Mouse (Mus musculus) erythroblast, embryonic 14.5 days (primary cell): ENCODE measurements around the gene Gm11099. TPM values are rescaled to one million over a fixed set of nuclear protein-coding genes. Genes with fewer than 3 reads are reported as not detected.

Source experiments
- H3K27me3 ChIP-seq: 2 replicates; pipeline ENCODE4 v1.6.1; 2012; ENCODE audit warnings: inconsistent platforms; ENCODE audit not compliant: control insufficient read depth
- H3K36me3 ChIP-seq: 2 replicates; pipeline ENCODE4 v1.6.1; 2012; ENCODE audit warnings: mild to moderate bottlenecking, inconsistent platforms; ENCODE audit not compliant: control insufficient read depth
- H3K4me1 ChIP-seq: 2 replicates; pipeline ENCODE4 v1.6.1; 2012; ENCODE audit warnings: inconsistent platforms; ENCODE audit not compliant: control insufficient read depth
- H3K4me3 ChIP-seq: replicated peaks from 2 replicates; pipeline ENCODE3; 2012; ENCODE audit warnings: moderate library complexity, mild to moderate bottlenecking, inconsistent platforms
- H3K9me3 ChIP-seq: 2 replicates; pipeline ENCODE4 v1.6.1; 2012; ENCODE audit warnings: low read length, inconsistent platforms, mixed read lengths; ENCODE audit not compliant: control insufficient read depth
- GATA1 ChIP-seq: IDR thresholded peaks from 2 replicates; pipeline ENCODE4 v1.6.1; 2012; ENCODE audit warnings: low read length, inconsistent platforms, mixed read lengths
- TAL1 ChIP-seq: IDR thresholded peaks from 3 replicates; pipeline ENCODE4 v1.6.1; 2012; ENCODE audit warnings: low read length, inconsistent platforms, mixed read lengths
- polyA plus RNA-seq: library from polyadenylated mRNA; stranded (reverse); fragments of >175 nt; gene quantifications from 2 replicates; pipeline ENCODE4 v1.2.3, GENCODE M21; 2012

The Gm11099 gene
- not detected in 2 replicates for polyA plus RNA-seq

DNA sequence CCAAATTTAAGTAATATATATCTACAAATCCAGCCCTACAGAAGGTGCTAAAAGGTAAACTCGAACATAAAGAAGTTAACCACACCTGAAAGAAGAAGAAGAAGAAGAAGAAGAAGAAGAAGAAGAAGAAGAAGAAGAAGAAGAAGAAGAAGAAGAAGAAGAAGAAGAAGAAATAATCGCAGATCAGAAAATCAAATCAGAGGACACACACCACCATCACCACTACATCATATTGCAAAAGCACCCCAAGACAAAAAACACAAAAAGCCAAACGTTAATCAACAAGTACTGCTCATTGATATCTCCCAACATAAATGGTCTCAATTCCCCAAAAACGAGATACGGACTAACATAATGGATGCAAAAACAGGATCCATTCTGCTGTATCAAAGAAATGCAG is at the start of gene Gm11099:
Gm11099 (plus strand) TSS at position 301 of the 400 bp plus-strand sequence.
- TF ChIP-seq GATA1 (no peak), TAL1 (no peak)
- Histone ChIP-seq H3K4me3 (no peak within 1 kb of the TSS), H3K36me3 (no peaks in the 10 kb centered on the region), H3K9me3 (no peaks in the 10 kb centered on the region), H3K4me1 (no peaks in the 10 kb centered on the region), H3K27me3 (no peaks in the 10 kb centered on the region)

DNA sequence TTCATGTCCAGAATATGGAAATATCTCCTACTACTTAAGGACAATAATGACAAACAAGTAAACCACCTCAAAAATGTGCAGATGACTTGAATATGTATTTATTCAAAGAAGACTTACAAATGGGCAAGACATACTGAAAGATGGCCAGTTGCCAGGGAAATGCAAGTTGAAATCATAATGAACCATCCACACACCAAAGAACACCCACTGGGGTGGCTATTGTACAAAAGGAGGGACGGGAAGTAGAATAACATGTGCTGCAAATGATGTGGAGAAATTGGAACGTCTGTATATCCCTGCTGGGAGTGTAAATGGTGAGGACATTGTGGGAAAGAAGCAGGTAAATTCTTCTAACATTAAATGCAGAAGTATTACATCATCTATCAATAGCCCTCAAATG is 46.3 kb upstream of the Gm11099 start:
- TF ChIP-seq GATA1 (no peak), TAL1 (no peak)
- H3K27me3 ChIP-seq, result no peaks in the 10 kb centered on the region
- peaks cover 2% of the 10 kb centered on the region; the same call in 1 of the 2 replicates for H3K9me3 ChIP-seq
- no peaks in the 10 kb centered on the region for H3K36me3 ChIP-seq
- no peaks in the 10 kb centered on the region for H3K4me1 ChIP-seq
- no peak overlapping the region for H3K4me3 ChIP-seq

DNA sequence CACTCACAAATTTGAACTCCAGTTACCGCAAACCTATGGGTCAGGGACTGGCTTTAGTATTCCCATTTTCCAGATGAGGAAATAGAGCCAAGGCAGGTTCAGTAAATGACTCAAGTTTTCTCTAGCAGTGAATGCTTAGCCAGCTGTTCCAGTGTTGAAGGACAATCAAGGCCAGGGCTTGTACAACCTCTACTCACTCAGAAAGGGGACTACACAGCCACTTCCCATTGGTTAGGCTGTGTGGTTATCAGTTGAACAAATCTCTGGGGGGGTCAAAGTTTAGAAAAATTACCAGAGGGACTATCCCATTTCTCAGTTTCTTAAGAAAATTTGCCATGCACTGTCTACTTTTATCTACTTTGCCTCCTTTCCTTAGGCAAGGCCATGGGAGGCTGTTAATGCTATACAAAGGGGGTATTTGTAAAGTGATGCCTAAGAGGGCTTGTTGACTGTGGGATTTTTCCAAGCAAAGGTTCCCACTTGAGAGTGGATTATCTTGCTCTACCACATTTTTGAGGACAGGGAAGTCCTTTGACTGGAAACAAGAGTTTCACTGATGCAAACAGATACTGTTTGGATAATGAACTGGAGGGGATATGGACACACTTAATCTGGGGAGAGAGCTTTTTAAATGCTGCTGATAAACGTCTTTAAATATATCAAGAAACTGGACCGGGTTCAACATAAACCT is 30.2 kb upstream of the Gm11099 start:
- H3K27me3 ChIP-seq, result no peaks in the 10 kb centered on the region
- H3K4me1 ChIP-seq, result no peaks in the 10 kb centered on the region
- no peak for TF ChIP-seq GATA1
- H3K36me3 ChIP-seq, result no peaks in the 10 kb centered on the region
- H3K9me3 ChIP-seq, result peaks cover 13% of the 10 kb centered on the region
- H3K4me3 ChIP-seq, result no peak overlapping the region

DNA sequence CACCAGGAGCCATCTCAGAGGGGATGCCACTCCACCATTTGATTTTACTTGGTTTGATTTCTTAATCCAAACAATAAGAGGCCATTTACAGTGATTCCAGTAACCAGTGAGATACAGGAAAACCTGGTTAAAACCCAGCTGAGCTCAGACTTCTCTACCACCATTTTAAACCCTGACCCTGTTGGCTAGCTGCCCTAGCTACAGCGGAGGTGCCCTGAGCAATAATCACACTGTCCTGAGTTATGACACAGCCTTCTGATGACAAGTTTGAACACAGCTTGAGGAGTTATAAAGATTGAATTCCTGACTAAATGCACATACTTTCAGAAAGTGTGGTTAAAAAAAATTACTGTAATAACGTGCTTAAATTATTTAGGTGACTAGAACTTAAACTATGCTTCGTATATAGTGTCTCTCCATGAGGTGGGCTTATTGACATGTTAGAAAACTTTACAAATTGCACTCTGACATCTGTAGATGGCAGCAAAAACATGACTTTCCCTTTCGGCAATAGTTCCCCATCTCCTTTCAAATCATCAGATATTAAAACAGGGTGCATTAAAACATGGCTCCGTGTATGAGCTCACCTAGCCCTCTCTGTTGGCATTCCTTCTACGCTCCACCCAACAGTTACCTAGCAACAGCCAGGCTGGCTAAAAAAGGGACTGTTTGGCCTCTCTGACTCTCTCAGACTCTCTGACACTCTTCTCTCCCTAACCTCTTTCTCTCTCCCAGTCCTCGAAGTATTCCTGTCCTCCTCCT is 29.1 kb upstream of the Gm11099 start:
- no peaks in the 10 kb centered on the region for H3K27me3 ChIP-seq
- no peaks in the 10 kb centered on the region for H3K4me1 ChIP-seq
- H3K4me3 ChIP-seq, result no peak overlapping the region
- TF ChIP-seq TAL1 (no peak), GATA1 (no peak)
- H3K9me3 ChIP-seq, result peaks cover 13% of the 10 kb centered on the region
- no peaks in the 10 kb centered on the region for H3K36me3 ChIP-seq

DNA sequence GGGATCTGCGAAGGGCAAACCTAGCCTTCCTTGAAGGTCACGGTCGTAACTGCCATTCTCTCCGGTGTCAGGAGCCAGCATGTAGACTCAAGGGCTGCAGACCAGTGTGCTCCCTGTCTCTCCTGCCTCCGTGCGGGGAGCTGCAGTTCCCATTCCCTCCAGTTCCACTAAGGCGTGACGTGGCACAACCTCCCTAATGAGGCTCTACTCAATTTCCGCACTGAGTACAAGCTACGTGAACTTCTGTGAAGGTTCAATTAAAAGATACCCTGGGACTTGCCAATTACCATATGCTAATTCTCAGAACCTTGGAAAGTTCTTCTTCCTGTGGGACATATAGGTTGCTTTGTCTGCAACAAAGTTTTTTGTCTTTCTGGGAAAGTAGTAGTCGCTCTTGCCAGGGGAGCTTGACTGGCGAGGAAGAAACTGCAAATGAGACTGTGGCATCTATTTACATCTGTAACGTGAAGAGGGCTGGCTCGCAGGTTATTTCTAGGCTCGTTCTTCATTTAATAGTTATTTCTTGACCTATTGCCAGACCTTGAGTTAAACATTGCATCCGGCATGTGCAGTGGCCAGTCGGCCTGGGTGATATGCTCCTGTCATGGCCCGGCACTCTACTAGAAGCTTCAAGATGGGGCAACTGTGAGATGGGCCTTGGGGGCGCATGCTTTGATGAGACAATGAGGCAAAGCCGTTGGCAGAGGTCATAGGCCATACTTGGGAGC is 26.8 kb upstream of the Gm11099 start:
- peaks cover 13% of the 10 kb centered on the region for H3K9me3 ChIP-seq
- no peak overlapping the region for H3K4me3 ChIP-seq
- TF ChIP-seq GATA1 (no peak), TAL1 (no peak)
- no peaks in the 10 kb centered on the region for H3K4me1 ChIP-seq
- no peaks in the 10 kb centered on the region for H3K36me3 ChIP-seq
- H3K27me3 ChIP-seq, result no peaks in the 10 kb centered on the region

DNA sequence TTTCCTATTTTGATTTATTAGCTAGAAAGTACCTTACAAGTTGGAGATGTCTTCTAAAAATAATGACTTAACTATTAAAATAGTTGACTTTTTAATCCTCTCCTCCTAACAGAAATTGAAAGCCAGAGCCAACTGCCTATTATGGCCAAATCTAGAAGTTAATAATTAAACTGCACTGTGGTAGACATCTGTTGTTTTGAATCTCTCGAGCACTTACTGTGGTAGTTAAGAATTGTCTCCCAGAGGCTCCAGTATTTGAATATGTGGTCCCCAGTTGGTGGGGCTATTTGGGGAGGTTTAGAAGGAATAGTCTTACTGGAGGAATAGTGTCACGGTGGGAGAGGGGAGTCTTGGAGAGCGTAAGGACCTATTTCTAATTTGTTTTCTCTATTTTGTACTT is 18.2 kb upstream of the Gm11099 start:
- H3K9me3 ChIP-seq, result peaks cover 6% of the 10 kb centered on the region; the same call in 1 of the 2 replicates
- H3K4me1 ChIP-seq, result no peaks in the 10 kb centered on the region
- H3K27me3 ChIP-seq, result no peaks in the 10 kb centered on the region
- TF ChIP-seq TAL1, result no peak
- no peak for TF ChIP-seq GATA1
- H3K36me3 ChIP-seq, result no peaks in the 10 kb centered on the region
- H3K4me3 ChIP-seq, result no peak overlapping the region

DNA sequence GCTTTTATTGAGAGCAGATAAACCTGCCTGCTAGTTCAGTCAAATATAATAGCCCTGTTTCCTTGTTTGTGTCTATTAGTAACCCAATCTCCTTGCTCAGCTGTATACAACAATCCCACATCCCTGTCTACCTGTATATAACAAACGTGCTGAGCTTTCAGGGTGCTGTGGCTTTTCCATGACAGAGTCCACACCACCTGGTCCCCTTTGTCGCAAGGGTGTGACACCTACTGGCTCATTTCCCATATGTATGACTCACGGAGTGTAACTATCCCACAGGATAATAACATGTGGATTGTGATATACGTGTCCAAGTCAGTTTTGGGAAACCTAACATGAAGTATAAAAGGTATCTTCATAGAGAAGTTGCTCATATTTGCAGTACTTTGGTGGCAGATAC is 16.8 kb upstream of the Gm11099 start:
- H3K4me1 ChIP-seq, result no peaks in the 10 kb centered on the region
- H3K9me3 ChIP-seq, result peaks cover 6% of the 10 kb centered on the region; the same call in 1 of the 2 replicates
- no peaks in the 10 kb centered on the region for H3K36me3 ChIP-seq
- no peak overlapping the region for H3K4me3 ChIP-seq
- no peaks in the 10 kb centered on the region for H3K27me3 ChIP-seq
- TF ChIP-seq TAL1 (no peak), GATA1 (no peak)

DNA sequence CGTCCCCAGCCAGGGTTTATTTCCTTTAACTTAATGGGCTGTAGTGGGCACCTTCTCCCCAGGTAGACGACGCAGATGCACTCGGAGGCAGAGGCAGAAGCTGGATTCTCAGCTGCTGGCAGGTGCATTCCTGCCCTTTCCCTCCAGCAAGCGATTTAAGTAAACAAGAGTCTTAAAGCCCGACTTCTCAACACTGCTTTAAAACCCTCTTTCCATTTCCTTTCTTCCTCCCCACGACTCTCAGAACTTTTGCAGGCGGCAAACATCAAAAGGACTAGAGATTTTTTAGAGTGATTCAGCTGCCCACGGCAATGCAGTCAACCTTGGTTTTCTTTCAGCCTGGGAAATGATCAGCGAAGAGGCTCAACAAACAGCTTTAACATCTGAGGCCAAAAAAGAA is 14.7 kb upstream of the Gm11099 start:
- Histone ChIP-seq H3K9me3 (peaks cover 6% of the 10 kb centered on the region; the same call in 1 of the 2 replicates), H3K27me3 (no peaks in the 10 kb centered on the region), H3K36me3 (no peaks in the 10 kb centered on the region), H3K4me1 (no peaks in the 10 kb centered on the region), H3K4me3 (no peak overlapping the region)
- TF ChIP-seq TAL1, result no peak

DNA sequence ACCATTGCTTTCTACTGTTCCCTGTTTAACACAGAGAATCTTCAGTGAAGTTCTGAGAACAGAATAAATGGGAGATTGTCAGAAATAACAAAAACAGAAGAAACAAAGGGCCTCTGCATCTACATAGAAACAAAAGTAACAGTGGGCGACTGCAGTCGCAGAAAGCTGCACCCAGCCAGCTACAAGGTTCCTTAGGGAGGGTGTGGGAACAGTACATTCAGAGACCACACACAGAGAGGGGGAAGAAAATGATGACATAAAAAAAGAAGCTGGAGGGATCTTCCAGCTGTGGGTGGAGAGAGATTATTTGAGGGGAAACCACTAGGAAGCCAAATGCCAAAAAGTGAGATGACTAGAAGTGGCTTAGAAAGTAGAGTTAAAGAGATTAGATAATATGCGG is 20.6 kb downstream of the Gm11099 start:
- TF ChIP-seq TAL1, result no peak
- no peak for TF ChIP-seq GATA1
- H3K9me3 ChIP-seq, result no peaks in the 10 kb centered on the region

More for the DNA sequence above, 20.6 kb downstream of the Gm11099 start:
- Histone ChIP-seq H3K4me1 (no peaks in the 10 kb centered on the region), H3K4me3 (no peak overlapping the region), H3K27me3 (no peaks in the 10 kb centered on the region), H3K36me3 (no peaks in the 10 kb centered on the region)
